Mouse (Mus musculus) right cerebral cortex, adult 18-20 months (tissue): Measurements from ENCODE around the gene Slc1a4.

ENCODE experiments used
- DNase-seq: peaks from one replicate; pipeline ENCODE4 v3.0.0; 2022; ENCODE audit warnings: mixed read lengths

Slc1a4 gene

DNA sequence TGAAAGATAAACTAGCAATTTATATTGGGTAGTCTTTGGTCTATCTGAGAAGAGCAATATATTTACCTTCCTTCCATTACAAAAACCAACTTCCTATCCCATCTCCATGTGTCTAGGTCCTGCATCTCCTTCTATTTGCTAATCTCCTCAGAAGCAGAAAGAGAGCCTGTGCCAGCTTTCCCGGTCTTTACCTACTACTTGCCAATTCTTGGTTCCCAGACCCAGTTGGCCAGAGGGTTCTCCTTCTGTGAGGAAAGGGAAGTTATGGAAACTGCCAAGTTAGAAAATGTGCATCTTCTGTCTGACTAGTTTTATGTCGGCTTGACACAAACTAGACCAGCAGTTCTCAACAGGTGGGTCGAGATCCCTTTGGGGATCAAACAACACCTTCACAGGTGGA, 8.5 kb downstream of the Slc1a4 start:
- no peak for DNase-seq

DNA sequence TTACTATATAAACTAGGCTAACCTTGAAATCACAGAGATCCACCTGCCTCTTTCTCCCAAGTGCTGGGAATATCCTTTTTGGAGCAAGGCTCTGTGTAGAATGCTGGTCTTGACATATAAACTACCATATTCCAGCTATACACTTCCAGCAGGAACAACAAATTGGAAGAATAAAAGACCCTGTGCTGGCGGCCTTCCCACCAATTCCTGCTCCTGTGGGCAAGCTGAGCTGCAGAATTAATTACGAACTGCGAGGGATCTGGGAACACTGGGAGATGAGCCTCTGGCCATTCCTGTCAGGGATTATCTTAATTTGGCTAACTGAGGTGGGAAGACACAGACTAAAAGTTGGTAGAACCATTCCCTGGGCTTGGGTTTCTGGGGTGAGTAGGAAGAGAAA, 10.1 kb downstream of the Slc1a4 start:
- DNase-seq = no peak

DNA sequence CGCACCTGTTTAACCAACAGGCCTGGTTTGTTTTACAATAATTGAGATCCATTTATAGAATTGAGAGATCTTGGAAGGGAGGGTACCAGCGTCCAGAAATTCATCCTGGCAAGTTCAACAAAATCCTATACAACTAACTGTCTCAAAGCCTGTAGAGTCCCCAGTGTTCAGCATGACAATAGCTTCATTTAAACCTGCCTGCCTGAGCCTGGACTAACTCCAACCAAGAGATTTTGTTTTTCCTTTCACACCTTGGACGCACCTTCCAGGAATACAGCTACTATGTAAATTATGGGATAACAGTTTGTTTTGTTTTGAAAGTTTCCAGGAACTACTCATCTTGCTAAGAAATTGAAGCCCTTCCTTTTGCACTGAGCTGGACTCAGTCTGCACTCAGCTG, 11.9 kb downstream of the Slc1a4 start:
- DNase-seq = no peak

DNA sequence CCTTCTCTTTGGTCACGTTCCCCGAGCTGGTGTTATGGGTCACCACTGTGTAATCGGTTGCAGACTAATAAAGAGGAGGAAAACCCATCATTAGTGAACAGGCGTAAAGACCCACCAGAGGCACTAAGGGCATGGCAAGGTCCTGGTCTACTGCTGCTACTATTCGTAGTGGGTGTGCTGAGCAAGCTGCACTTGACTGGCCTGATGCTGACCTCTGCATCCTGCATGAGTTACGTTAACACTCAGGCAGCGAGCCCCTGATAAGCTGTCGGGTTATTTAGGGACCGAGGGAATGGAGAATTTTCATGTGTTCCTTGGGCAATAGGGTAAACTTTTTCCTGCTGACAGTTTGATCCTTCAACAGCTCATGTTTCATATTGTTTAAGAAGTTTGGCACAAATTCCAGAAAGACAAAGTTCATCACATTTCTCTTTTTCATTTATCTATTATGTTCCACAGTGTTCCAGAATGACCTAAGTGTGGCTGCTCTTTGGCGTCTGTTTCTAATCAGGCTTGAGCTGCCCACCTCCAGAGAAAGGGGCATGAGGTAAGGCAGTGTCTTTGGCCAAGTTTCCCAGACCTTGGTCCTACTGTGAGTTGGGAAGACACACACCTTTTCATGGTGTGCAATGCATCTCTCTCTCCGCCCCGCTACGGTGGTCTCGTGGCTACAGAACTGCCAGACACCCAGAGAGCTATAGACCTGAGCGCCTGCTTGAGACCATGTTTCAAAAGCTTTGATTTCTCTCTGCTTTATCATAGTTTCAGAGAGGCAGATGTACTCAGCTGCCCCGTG, 13.7 kb downstream of the Slc1a4 start:
- no peak for DNase-seq

DNA sequence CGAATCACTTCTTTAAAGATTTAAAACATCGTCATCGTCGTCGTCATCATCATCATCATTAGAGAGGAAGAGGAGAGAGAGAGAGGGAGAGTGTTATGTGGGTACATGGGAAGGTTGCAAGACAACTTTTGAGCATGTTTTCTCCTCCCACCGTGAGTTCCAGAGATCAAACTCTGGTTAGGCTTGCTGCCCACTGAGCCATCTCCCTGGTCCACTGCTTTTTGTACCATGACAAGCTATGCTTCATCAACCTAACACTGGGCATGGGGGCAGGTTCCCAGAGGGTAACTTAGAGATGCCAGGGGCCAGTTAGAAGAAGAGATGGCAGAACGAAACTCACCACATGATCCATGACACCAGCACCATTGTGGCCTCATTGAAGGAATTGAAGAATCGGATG, 18.9 kb downstream of the Slc1a4 start:
- DNase-seq = no peak

DNA sequence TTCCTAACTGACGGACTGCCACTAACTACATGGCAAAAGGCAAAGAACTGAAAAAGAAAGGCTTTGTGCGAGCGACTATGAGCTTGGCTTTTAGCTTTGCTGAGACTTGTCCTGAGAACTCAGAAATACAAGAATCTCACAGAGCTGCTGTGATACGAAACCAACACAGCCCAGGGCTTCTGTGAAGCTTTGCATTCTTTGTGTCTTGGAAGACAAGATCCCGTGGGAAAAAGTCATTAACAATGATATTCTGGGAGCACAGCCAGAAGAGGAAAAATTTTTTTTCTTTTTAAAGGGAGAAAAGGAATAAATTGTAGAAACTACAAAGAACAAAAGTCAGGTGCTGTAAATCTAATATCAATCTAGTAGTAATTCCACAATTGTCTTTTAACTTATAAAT, 23.5 kb downstream of the Slc1a4 start:
- no peak for DNase-seq

DNA sequence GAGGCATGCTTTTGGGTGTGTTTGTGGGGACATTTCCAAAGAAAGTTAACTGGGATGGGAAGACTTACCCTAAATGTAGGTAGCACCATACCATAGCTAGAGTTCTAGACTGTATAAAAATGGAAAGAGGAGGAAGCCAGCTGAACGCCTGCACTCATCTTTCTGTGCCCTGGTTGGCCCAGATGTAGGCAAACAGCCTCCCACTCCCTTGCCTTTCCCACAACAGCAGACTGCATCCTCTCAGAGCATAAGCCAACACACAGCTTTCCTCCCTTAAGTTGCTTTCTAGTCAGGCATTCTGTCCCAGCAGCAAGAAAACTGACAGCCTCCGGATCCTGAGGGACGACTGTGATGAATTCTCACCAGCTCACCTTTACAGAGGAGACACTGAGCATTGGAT, 25.1 kb downstream of the Slc1a4 start:
- DNase-seq = peak; percentile 80

DNA sequence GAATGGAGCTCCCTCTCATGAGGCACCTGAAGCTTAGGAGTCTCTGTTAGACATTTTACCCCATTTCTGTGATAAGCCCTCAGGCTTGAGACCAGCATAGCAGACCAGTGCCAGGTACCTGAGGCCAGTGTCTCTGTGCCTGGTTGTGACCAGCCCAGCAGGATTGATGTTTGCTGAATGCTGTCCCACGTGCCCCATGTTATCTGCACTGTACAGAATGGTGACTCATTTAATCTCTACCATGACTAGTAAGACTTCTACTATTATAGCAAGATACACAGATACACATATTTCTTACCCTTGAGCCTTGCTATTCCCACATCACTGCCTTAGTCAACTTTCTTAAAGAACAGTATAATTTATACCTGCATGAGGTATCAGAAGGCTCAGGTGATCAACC, 26.9 kb downstream of the Slc1a4 start:
- DNase-seq = no peak

DNA sequence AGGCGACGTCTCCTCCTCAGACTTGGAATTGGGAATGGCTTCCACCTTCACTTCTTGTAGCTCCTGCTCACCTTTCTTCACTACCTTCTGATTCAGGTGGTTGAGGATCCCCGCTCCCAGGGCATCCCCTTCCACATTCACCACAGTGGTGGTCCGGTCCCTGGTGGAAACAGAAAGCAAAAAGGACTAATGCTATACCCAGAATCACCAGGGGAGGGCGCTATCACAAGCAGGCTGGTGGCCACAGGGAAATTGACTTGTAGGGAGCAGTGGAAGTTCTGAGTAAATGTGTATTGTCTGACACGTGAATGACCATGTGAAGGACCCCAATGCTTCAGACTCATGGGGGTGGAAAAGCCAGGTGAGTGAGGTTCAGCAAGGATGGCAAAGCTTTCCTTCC, 28.2 kb downstream of the Slc1a4 start:
- DNase-seq = no peak

DNA sequence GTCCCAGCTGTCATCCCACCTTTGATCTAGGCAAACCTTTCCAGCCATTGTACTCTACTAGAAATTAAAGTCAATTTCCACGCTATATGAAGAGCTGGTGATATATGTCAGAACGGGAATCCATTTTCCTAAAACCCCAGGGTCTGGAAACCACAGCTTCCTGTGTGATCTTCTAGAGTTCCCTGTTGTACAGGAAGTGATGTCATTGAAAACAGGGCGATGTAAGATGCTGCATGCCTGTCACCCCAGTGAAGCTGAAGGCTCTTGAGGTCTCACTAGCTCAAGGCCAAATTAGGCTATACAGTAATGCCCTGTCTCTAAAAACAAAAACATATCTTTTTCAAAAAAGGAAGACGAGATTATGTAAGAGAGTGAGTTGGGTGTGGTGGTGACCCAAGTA, 31.2 kb downstream of the Slc1a4 start:
- no peak for DNase-seq

DNA sequence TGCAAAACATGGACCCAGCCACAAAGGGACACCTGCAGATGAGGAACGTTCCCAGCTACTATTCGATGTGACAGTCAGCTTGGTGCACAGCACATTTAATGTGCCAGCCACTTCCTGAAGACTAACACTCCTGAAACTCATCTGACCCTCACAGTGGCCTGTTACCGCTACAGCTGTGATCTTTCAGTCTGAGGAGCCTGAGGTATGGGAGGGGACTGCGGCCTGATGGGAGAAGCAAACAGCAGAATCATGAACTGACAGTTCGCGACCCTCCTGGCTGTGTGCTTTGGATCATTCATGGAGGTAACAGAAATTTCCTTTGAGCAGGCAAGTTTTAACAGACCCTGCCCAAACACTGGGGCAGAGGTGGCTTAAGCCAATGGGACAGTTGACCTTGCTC, 31.7 kb downstream of the Slc1a4 start:
- no peak for DNase-seq

DNA sequence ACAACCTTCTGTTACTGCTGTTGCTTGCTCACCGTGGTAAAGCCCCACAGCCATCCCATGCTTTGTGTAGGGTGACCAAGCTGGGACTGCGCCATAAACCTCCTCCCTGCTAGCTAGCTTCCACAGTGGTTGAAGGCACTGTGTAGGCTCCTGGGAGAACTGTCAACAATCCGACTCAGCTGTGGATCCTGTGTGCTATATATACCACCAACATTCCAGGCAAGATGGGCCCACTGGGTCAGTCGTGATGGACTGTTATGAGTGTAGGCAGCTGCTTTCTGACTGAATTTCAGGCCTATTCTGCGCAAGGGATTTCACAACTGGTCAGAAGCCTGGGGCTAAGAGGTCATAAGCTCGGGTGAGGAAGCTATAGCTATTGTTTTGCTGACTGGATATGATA, 32.6 kb downstream of the Slc1a4 start:
- DNase-seq = peak; percentile 20

DNA sequence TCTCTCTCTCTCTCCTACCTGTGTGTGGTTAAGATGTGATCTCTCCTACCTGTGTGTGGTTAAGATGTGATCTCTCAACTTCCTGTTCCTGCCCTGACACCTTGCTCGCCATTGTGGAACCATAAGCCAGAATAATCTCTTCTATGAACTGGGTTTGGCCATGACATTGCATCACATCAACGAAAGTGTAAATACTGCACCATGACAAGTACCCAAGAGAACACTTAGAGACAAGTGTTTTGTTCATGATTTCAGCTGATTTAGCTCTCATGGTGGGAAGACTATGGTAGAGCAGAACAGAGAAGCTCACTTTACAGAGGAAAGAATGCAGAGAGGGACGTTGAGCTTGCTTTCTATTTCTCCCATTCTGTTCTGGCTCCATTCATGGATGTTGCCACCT, 48.0 kb downstream of the Slc1a4 start:
- DNase-seq = no peak

DNA sequence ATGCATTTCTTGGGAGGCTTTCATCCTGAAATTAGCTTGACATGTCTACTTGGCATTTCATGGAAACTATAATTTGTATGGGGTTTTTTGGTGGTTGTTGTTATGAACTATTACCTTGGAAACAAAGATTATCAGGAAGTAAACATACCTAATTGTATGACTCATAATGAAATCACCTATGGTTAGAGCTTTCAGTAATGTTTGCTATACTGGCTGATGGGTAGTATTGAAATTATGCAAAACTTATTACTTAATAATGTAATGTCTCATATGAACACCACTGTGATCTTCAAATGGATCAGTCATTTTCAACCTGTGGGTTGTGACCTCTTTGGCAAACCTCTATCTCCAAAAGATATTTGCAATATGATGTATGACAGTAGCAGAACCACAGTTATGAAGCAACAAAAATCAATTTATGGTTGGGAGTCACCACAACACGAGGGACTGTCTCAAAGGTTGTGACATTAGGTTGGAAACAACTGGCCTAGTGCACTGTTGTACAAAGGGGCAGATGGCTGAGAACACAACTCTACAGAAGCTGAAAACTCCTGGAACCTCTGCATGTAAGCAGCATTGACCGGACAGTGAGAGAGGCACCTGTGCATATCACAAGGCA, 49.8 kb downstream of the Slc1a4 start:
- DNase-seq = no peak

DNA sequence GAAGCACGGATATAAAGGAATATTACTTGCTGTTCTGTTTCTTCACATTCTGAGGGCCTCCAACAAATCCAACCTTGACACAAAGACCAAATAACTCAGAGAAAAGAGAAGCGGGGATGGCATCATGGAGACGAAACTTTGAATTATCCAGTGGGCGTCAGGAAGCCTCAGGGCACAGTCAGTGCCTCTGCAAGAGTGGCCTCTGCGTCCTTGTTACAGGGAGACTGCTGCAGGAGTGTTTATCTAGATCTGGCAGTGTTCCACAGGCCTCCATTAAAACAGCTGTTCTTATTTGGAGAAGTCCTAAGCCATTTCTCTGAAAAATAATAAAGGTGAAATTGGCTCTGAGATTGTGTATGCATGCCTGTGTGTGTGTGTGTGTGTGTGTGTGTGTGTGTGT, 51.5 kb downstream of the Slc1a4 start:
- DNase-seq = no peak

DNA sequence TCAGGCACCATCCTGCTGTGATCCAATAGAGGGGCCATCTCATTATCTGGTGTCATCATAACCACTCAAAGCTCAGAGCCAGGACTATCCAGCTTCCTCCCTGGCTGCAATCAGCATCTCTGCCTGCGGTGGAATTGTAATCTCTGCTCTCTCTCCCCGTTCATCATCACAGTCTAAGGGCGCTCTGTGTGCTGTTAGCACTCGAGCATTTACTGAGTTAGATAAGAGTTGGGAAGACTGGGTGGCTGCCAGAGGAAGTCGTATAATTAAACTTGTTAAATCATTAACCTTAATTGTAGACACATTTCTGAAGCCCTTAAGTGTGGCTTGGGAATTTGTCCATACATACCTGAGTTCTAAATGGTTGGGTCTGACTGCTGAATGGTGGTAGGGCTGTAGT, 53.8 kb downstream of the Slc1a4 start:
- no peak for DNase-seq

DNA sequence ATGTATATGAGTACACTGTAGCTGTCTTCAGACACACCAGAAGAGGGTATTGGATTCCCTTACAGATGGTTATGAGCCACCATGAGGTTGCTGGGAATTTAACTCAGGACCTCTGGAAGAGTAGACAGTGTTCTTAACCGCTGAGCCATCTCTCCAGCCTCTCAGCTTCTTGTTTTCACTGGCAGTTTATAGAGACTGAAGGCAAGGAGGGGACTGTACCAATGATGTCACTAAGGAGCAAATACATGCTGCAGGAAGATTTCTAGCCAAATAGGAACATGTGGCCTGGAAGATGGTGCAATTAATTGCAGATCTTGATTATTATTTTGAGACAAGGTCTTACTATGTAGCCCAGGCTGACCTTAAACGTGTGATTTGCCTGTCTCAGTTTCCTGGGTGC, 55.4 kb downstream of the Slc1a4 start:
- DNase-seq = no peak

DNA sequence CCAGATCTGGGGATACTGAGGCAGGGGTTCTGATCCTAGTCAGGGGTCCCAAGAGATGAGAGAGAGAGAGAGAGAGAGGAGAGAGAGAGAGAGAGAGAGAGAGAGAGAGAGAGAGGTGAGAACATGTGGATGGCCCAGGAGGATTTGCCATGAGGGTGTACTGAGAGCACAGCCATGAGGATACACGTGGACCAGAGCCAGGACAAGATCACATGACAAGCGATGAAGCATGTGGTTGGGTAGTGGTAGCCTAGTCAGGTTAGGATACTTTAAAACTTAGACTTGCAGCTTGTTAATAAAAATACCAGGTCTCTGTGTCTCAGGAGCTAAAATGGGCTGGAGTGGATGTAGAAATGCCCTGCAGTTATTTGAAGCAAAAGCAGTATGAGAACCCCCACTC, 56.5 kb downstream of the Slc1a4 start:
- DNase-seq = no peak

DNA sequence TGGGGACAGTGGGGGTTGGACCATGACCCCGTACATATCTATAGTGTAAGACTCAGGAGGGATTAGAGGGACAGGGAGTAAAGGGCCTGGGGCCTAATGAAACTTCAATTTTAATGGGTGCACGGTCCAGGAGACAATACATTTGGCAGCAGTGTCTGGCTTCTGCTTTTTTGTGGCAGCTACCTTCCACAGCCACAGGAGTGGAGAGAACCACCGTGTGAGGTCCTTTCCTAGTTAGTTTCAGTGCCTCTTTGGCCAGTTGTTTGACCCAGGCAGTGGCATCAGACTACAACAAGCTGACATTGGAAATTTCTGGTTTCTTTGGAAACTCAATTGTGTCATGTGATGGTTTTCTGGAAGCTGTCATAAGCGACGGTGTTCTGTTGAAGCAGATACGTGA, 62.6 kb downstream of the Slc1a4 start:
- DNase-seq = no peak

DNA sequence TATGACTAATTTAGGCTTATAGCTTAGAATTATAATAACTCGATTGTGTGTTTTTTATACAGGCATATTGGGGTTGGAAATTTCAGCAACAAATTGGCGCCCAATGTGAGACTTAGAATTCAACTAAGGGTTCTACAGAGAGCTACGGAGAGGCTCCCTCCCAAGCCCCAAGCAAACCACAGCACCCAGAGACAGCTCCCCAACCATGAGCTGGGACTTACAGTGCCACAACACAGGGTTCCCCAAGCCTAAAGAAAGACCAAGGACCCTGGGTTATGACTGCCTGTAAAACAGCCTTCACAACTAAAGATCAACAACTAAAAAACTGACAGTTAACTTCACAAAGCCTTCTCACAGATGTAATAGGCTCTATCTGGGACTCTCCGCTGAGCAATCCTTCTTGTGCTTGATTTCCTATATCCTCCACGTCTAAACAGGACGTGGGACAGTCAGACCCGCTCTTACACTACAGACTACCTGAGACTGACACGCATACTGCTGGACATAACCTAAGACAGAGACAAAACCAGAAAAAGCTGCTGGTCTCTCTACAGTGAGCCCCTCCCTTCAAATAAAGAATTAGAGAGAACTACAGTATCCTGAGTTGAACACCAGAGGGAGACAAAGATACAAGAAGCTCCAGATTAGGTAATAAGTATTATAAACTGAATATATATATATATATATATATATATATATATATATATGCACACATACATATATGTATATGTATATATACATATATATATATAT, 69.7 kb downstream of the Slc1a4 start:
- no peak for DNase-seq

DNA sequence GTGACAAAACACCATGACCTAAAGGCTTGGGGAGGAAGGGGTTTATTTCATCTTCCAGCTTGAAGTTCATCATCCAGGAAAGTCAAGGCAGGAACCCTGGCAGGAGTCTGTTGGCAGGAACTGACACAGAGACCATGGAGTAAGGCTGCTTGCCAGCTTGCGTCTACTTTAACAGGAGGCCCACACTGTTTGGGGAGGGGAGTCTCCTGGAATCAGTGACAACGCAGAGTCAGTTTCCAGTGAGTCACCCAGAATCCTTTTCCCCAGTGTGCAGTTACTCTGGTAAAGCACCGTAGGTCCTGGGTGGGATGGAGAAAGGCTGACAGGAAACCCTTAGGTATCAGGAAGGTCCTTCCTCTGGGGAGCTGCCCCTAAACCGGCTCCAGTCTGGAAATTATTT, 77.7 kb downstream of the Slc1a4 start:
- no peak for DNase-seq

DNA sequence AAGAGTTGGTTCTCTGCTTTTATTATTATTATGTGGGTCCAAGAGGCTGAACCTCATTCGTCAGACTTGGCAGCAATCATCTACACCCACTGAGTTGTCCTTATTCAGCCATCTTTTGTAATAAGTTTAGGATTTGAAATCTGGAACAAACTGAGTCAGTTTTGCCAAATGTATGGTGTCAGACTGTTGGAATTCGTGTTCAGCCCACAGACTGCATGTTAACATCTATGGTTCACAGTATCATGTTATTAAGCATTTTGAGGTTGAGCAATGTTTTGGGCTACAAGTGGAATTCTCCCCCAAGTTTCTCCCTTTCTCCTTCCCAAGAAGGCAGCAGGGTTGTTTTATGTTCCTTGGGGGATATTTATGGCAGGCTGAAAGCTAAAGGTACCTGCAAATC, 79.4 kb downstream of the Slc1a4 start:
- no peak for DNase-seq
